Mouse (Mus musculus) heart, embryonic 14.5 days (tissue): ENCODE measurements at regions not wholly inside any gene's neighbourhood (a gene's known extent, or its start where the extent isn't known, plus 50 kb on each side); places are given as distances from the start of the nearest gene placed in this dataset.

Source experiments
- ATAC-seq: fragments of 200-750 bp; cut with Nextera tagmentation; 2 replicates; pipeline ENCODE4 v1.8.0; 2017; ENCODE audit warnings: low read depth, moderate TSS enrichment; ENCODE audit not compliant: insufficient number of reproducible peaks, insufficient read depth, low FRiP score
- H3K27ac ChIP-seq, 2 experiments: fragments of 200-500 bp in 1 of 2; fragments of 300-500 bp in 1 of 2; sonication (generic) in 1 of 2; replicated peaks in 1 of 2; 2 replicates each; pipeline ENCODE4 v1.5.1; 2012 to 2014; ENCODE audit warnings: low read depth in 2 of 2, low read length in 2 of 2, control low read depth in 1 of 2, mild to moderate bottlenecking in 1 of 2, mixed read lengths in 1 of 2; ENCODE audit not compliant: control insufficient read depth in 1 of 2, insufficient read depth in 1 of 2
- H3K27me3 ChIP-seq: fragments of 300-500 bp; sonication (generic); 2 replicates; pipeline ENCODE4 v1.6.1; 2014; ENCODE audit warnings: mild to moderate bottlenecking, low read length, control low read depth; ENCODE audit not compliant: control insufficient read depth, insufficient read depth
- H3K36me3 ChIP-seq: fragments of 300-500 bp; sonication (generic); 2 replicates; pipeline ENCODE4 v1.6.1; 2014; ENCODE audit warnings: mild to moderate bottlenecking, control low read depth, low read length, mixed read lengths; ENCODE audit not compliant: control insufficient read depth, insufficient read depth
- H3K4me1 ChIP-seq, 2 experiments: fragments of 200-500 bp in 1 of 2; fragments of 300-500 bp in 1 of 2; sonication (generic) in 1 of 2; 2 replicates each; pipeline ENCODE4 v1.6.1; 2012 to 2014; ENCODE audit warnings: low read length in 2 of 2, control low read depth in 1 of 2, mixed read lengths in 1 of 2; ENCODE audit not compliant: control insufficient read depth in 2 of 2, insufficient read depth in 2 of 2
- H3K4me2 ChIP-seq: fragments of 300-500 bp; sonication (generic); 2 replicates; pipeline ENCODE4 v1.6.1; 2014; ENCODE audit warnings: mild to moderate bottlenecking, low read length
- H3K4me3 ChIP-seq, 2 experiments: fragments of 200-500 bp in 1 of 2; fragments of 300-500 bp in 1 of 2; sonication (generic) in 1 of 2; 2 replicates each; pipeline ENCODE4 v1.5.1; 2012 to 2014; ENCODE audit warnings: low read length in 2 of 2, mild to moderate bottlenecking in 2 of 2, control low read depth in 1 of 2, low read depth in 1 of 2, moderate library complexity in 1 of 2; ENCODE audit not compliant: control insufficient read depth in 1 of 2, insufficient read depth in 1 of 2
- H3K9ac ChIP-seq: fragments of 300-500 bp; sonication (generic); 2 replicates; pipeline ENCODE4 v1.6.1; 2014; ENCODE audit warnings: mild to moderate bottlenecking, low read length
- H3K9me3 ChIP-seq: fragments of 300-500 bp; sonication (generic); 2 replicates; pipeline ENCODE4 v1.6.1; 2016; ENCODE audit warnings: low read length, control low read depth; ENCODE audit not compliant: control insufficient read depth
- WGBS: fragments of 180-500 bp; shearing (Covaris S2); extraction: QIAGEN DNeasy Blood & Tissue Kit; methylation state at CpG from one replicate; pipeline ENCODE4 v1.1.7; 2014; 5-methylcytosine and 5-hydroxymethylcytosine counted together

- H3K27me3 ChIP-seq: no peaks in the 10 kb centered on the region
- no peaks in the 10 kb centered on the region for H3K36me3 ChIP-seq
- no peak overlapping the region for H3K27ac ChIP-seq
- H3K4me3 ChIP-seq: no peak overlapping the region
- ATAC-seq: no peak
- H3K9ac ChIP-seq: no peak overlapping the region
- WGBS: 71% methylated on average over 9 of the region's 9 CpGs
- H3K4me1 ChIP-seq: peaks cover 5 to 7% of the 10 kb centered on the region in 2 experiments; a peak in 3 of 4 replicates
- H3K4me2 ChIP-seq: no peak overlapping the region
- no peaks in the 10 kb centered on the region for H3K9me3 ChIP-seq
Measured at GRCm38 (mm10) chr10:121150668-121151067, 116.9 kb downstream of the Wif1 start.

GRCm38 (mm10) chr10:121153625-121154024 lies 119.9 kb downstream of the Wif1 start:
- H3K4me2 ChIP-seq: peak overlapping the region; percentile 11; the same call in 1 of the 2 replicates
- no peaks in the 10 kb centered on the region for H3K36me3 ChIP-seq
- H3K9ac ChIP-seq: no peak overlapping the region
- no peaks in the 10 kb centered on the region for H3K27me3 ChIP-seq
- no peaks in the 10 kb centered on the region for H3K9me3 ChIP-seq
- H3K27ac ChIP-seq: peak overlapping the region; percentile 51 to 56; a peak in 2 of 4 replicates
- peaks cover 5 to 7% of the 10 kb centered on the region in 2 experiments; a peak in 3 of 4 replicates for H3K4me1 ChIP-seq
- 18% methylated on average over 4 of the region's 4 CpGs for WGBS
- ATAC-seq: peak; percentile 54
- H3K4me3 ChIP-seq: no peak overlapping the region

- Histone ChIP-seq H3K4me2 (no peak overlapping the region), H3K27ac (peak overlapping the region in 1 of 2 experiments; percentile 15; a peak in 1 of 4 replicates), H3K27me3 (no peaks in the 10 kb centered on the region), H3K9me3 (peaks cover 7% of the 10 kb centered on the region; the same call in 1 of the 2 replicates), H3K4me3 (no peak overlapping the region), H3K36me3 (no peaks in the 10 kb centered on the region), H3K4me1 (peaks cover 11 to 12% of the 10 kb centered on the region in 2 experiments), H3K9ac (no peak overlapping the region)
- 86% methylated on average over 7 of the region's 7 CpGs for WGBS
- ATAC-seq: no peak
Measured at GRCm38 (mm10) chr10:121160499-121160898, 126.7 kb downstream of the Wif1 start.

GRCm38 (mm10) chr10:121161201-121161600 lies 127.4 kb downstream of the Wif1 start:
- Histone ChIP-seq H3K36me3 (no peaks in the 10 kb centered on the region), H3K4me3 (no peak overlapping the region), H3K27me3 (no peaks in the 10 kb centered on the region), H3K27ac (peak overlapping the region; percentile 10 to 15), H3K4me2 (peak overlapping the region; percentile 42), H3K9ac (peak overlapping the region; percentile 47; the same call in 1 of the 2 replicates), H3K4me1 (peaks cover 11 to 12% of the 10 kb centered on the region in 2 experiments), H3K9me3 (peaks cover 7% of the 10 kb centered on the region; the same call in 1 of the 2 replicates)
- no peak; the same call in 1 of the 2 replicates for ATAC-seq
- 38% methylated on average over 11 of the region's 11 CpGs for WGBS

- no peaks in the 10 kb centered on the region for H3K36me3 ChIP-seq
Measured at GRCm38 (mm10) chr10:121174022-121174421, 140.3 kb downstream of the Wif1 start.

GRCm38 (mm10) chr10:121189139-121189538 lies 155.4 kb downstream of the Wif1 start:
- 92% methylated on average over 7 of the region's 7 CpGs for WGBS

More at GRCm38 (mm10) chr10:121174022-121174421, 140.3 kb downstream of the Wif1 start:
- WGBS: 83% methylated on average over 9 of the region's 9 CpGs
- Histone ChIP-seq H3K4me3 (no peak overlapping the region), H3K27me3 (no peaks in the 10 kb centered on the region), H3K27ac (no peak overlapping the region), H3K9me3 (no peaks in the 10 kb centered on the region), H3K9ac (no peak overlapping the region), H3K4me2 (no peak overlapping the region), H3K4me1 (no peaks in the 10 kb centered on the region)
- no peak for ATAC-seq

GRCm38 (mm10) chr10:121199236-121199635 lies 151.8 kb downstream of the Tbc1d30 start:
- no peak for ATAC-seq
- H3K9me3 ChIP-seq: no peaks in the 10 kb centered on the region
- 41% methylated on average over 2 of the region's 2 CpGs for WGBS

More at GRCm38 (mm10) chr10:121189139-121189538, 155.4 kb downstream of the Wif1 start:
- no peaks in the 10 kb centered on the region for H3K36me3 ChIP-seq
- no peaks in the 10 kb centered on the region for H3K27me3 ChIP-seq
- H3K9ac ChIP-seq: no peak overlapping the region
- ATAC-seq: no peak
- H3K4me3 ChIP-seq: no peak overlapping the region
- H3K27ac ChIP-seq: no peak overlapping the region
- H3K4me1 ChIP-seq: peaks cover 2 to 4% of the 10 kb centered on the region in 2 experiments; a peak in 2 of 4 replicates
- H3K4me2 ChIP-seq: no peak overlapping the region
- H3K9me3 ChIP-seq: no peaks in the 10 kb centered on the region

GRCm38 (mm10) chr10:121202531-121202930 lies 148.5 kb downstream of the Tbc1d30 start:
- 85% methylated on average over 7 of the region's 7 CpGs for WGBS
- Histone ChIP-seq H3K27me3 (no peaks in the 10 kb centered on the region; the same call in 1 of the 2 replicates), H3K27ac (no peak overlapping the region), H3K4me1 (peaks cover 8 to 12% of the 10 kb centered on the region in 2 experiments), H3K36me3 (no peaks in the 10 kb centered on the region), H3K4me3 (no peak overlapping the region), H3K9ac (no peak overlapping the region), H3K4me2 (no peak overlapping the region), H3K9me3 (no peaks in the 10 kb centered on the region)
- ATAC-seq: no peak

More at GRCm38 (mm10) chr10:121199236-121199635, 151.8 kb downstream of the Tbc1d30 start:
- no peak overlapping the region for H3K4me3 ChIP-seq
- H3K9ac ChIP-seq: no peak overlapping the region
- H3K36me3 ChIP-seq: no peaks in the 10 kb centered on the region
- H3K4me2 ChIP-seq: no peak overlapping the region
- H3K27me3 ChIP-seq: no peaks in the 10 kb centered on the region; the same call in 1 of the 2 replicates
- no peaks in the 10 kb centered on the region for H3K4me1 ChIP-seq
- no peak overlapping the region for H3K27ac ChIP-seq
